Mouse (Mus musculus): Measurements from ENCODE around the gene Adam8. TPM values are rescaled to one million over a fixed set of nuclear protein-coding genes. Genes with fewer than 3 reads are reported as not detected.

Adam8 gene
- polyA plus RNA-seq, 1 experiment: 3.7 TPM

DNA sequence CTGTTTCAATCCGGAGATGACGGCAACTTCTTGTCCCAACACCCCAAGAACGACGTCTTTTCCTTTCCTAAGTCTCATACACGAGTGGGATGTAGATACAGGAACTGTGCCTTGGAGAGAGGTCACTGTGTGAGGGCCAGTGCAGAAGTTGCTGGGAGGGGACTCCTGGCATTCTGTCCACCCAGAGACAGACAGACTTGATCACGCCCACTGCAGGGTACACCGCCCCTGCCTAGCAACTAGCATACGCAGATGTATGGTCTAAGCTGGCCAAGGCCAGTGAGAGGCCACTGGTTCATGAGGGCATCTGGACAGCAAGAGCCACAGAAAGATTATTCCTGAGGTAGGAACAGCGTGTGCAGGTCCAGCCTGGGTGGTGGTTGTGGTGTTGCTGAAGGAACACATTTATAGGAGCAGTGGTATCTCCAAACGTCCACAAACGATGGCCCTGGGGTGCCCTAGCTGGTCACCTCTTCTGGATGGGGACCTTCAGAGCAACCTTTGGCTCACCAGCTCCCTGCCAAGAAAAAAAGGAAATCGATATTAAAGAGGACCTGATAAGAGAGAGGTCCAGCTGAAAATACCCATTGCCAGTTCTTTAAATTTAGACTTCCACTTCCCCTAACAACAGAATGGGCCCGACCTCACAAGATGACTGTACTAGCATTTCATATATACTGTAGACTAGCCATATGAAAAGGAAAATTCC is 13.2 kb downstream of the Adam8 start:
- no peak for TF ChIP-seq MYOG (IDR thresholded peaks at IDR 0.05; ENCODE audit: control insufficient read depth, extremely low read depth, insufficient read length)
- TF ChIP-seq USF1 (IDR thresholded peaks at IDR 0.05; ENCODE audit: low read depth): no peak
- no peak for TF ChIP-seq MYOD1 (IDR thresholded peaks at IDR 0.05; ENCODE audit: control insufficient read depth, insufficient read length, low read depth)
- TF ChIP-seq MAX (IDR thresholded peaks at IDR 0.05): no peak
- TF ChIP-seq CTCF (IDR thresholded peaks at IDR 0.05; ENCODE audit: control insufficient read depth, insufficient read depth, insufficient read length): no peak
- no peak for TF ChIP-seq CEBPB (IDR thresholded peaks at IDR 0.05; ENCODE audit: low read depth)
- TF ChIP-seq FOSL1 (IDR thresholded peaks at IDR 0.05; ENCODE audit: insufficient read depth, low read length, poor library complexity, severe bottlenecking): no peak
- H3ac ChIP-seq (ENCODE audit: control insufficient read depth, insufficient read length, low read depth): no peak overlapping the region
- H3K79me3 ChIP-seq (ENCODE audit: low read depth): no peaks in the 10 kb centered on the region
- H3K27me3 ChIP-seq (ENCODE audit: control insufficient read depth, insufficient read depth, insufficient read length): no peaks in the 10 kb centered on the region
- H3K79me2 ChIP-seq (ENCODE audit: control insufficient read depth, insufficient read depth): no peaks in the 10 kb centered on the region
- H3K4me3 ChIP-seq (ENCODE audit: insufficient read depth, poor library complexity, severe bottlenecking): no peak overlapping the region
- peaks cover 6% of the 10 kb centered on the region for H3K36me3 ChIP-seq (ENCODE audit: control insufficient read depth, insufficient read depth)

GRCm38 (mm10) chr7:139978278-139978892 is 14.0 kb downstream of the Adam8 start, which contains the start of gene 6430531B16Rik:
TSS of gene 6430531B16Rik (minus strand) at chr7:139978755.
- TF ChIP-seq MYOD1 (IDR thresholded peaks at IDR 0.05; ENCODE audit: control insufficient read depth, insufficient read length, low read depth): no peak
- TF ChIP-seq FOSL1 (IDR thresholded peaks at IDR 0.05; ENCODE audit: insufficient read depth, low read length, poor library complexity, severe bottlenecking): no peak
- TF ChIP-seq CTCF (IDR thresholded peaks at IDR 0.05; ENCODE audit: control insufficient read depth, insufficient read depth, insufficient read length): no peak
- no peak for TF ChIP-seq CEBPB (IDR thresholded peaks at IDR 0.05; ENCODE audit: low read depth)
- TF ChIP-seq MYOG (IDR thresholded peaks at IDR 0.05; ENCODE audit: control insufficient read depth, extremely low read depth, insufficient read length): no peak
- TF ChIP-seq MAX (IDR thresholded peaks at IDR 0.05): no peak
- no peak for TF ChIP-seq USF1 (IDR thresholded peaks at IDR 0.05; ENCODE audit: low read depth)

GRCm38 (mm10) chr7:139975471-139975870 is 16.9 kb downstream of the Adam8 start:
- no peaks in the 10 kb centered on the region for H3K79me3 ChIP-seq (ENCODE audit: low read depth)
- no peaks in the 10 kb centered on the region for H3K79me2 ChIP-seq (ENCODE audit: control insufficient read depth, insufficient read depth)
- no peak overlapping the region for H3K4me3 ChIP-seq (ENCODE audit: insufficient read depth, poor library complexity, severe bottlenecking)
- no peak overlapping the region for H3ac ChIP-seq (ENCODE audit: control insufficient read depth, insufficient read length, low read depth)
- no peaks in the 10 kb centered on the region for H3K27me3 ChIP-seq (ENCODE audit: control insufficient read depth, insufficient read depth, insufficient read length)
- TF ChIP-seq USF1 (IDR thresholded peaks at IDR 0.05; ENCODE audit: low read depth) (no peak), FOSL1 (IDR thresholded peaks at IDR 0.05; ENCODE audit: insufficient read depth, low read length, poor library complexity, severe bottlenecking) (no peak), MAX (IDR thresholded peaks at IDR 0.05) (no peak), MYOG (IDR thresholded peaks at IDR 0.05; ENCODE audit: control insufficient read depth, extremely low read depth, insufficient read length) (no peak), CTCF (IDR thresholded peaks at IDR 0.05; ENCODE audit: control insufficient read depth, insufficient read depth, insufficient read length) (no peak), CEBPB (IDR thresholded peaks at IDR 0.05; ENCODE audit: low read depth) (no peak), MYOD1 (IDR thresholded peaks at IDR 0.05; ENCODE audit: control insufficient read depth, insufficient read length, low read depth) (no peak)
- H3K36me3 ChIP-seq (ENCODE audit: control insufficient read depth, insufficient read depth): peaks cover 4% of the 10 kb centered on the region

More at GRCm38 (mm10) chr7:139978278-139978892, 14.0 kb downstream of the Adam8 start, which contains the start of gene 6430531B16Rik:
- H3ac ChIP-seq (ENCODE audit: control insufficient read depth, insufficient read length, low read depth): no peak within 1 kb of the TSS
- H3K79me2 ChIP-seq (ENCODE audit: control insufficient read depth, insufficient read depth): no peaks in the 10 kb centered on the region
- no peaks in the 10 kb centered on the region for H3K79me3 ChIP-seq (ENCODE audit: low read depth)
- H3K27me3 ChIP-seq (ENCODE audit: control insufficient read depth, insufficient read depth, insufficient read length): no peaks in the 10 kb centered on the region
- peaks cover 4% of the 10 kb centered on the region for H3K36me3 ChIP-seq (ENCODE audit: control insufficient read depth, insufficient read depth)
- H3K4me3 ChIP-seq (ENCODE audit: insufficient read depth, poor library complexity, severe bottlenecking): no peak within 1 kb of the TSS

DNA sequence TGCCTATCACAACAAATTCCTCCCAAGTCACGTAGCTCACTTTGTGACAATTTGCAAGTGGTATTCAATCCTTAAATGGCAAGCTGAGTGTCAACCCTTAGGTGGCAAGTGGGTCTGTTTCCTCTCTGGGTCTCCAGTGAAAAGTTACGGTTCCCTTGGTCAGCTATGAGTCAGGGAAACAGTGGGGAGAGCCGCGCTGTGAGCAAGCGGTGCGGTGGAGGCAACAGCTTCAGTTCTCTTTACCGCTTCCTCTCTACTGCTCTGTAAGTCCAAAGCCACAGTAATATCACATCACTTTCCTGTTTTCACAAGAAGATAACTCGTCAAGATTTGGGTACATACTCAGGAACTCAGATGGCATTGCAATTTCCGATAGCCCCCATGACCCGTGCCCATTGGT is 18.1 kb downstream of the Adam8 start:
- no peaks in the 10 kb centered on the region for H3K79me3 ChIP-seq (ENCODE audit: low read depth)
- no peaks in the 10 kb centered on the region for H3K79me2 ChIP-seq (ENCODE audit: control insufficient read depth, insufficient read depth)
- H3ac ChIP-seq (ENCODE audit: control insufficient read depth, insufficient read length, low read depth): no peak overlapping the region
- peaks cover 4% of the 10 kb centered on the region for H3K36me3 ChIP-seq (ENCODE audit: control insufficient read depth, insufficient read depth)
- TF ChIP-seq CEBPB (IDR thresholded peaks at IDR 0.05; ENCODE audit: low read depth) (no peak), USF1 (IDR thresholded peaks at IDR 0.05; ENCODE audit: low read depth) (no peak), MYOD1 (IDR thresholded peaks at IDR 0.05; ENCODE audit: control insufficient read depth, insufficient read length, low read depth) (no peak), FOSL1 (IDR thresholded peaks at IDR 0.05; ENCODE audit: insufficient read depth, low read length, poor library complexity, severe bottlenecking) (no peak), CTCF (IDR thresholded peaks at IDR 0.05; ENCODE audit: control insufficient read depth, insufficient read depth, insufficient read length) (no peak), MYOG (IDR thresholded peaks at IDR 0.05; ENCODE audit: control insufficient read depth, extremely low read depth, insufficient read length) (no peak), MAX (IDR thresholded peaks at IDR 0.05) (no peak)
- H3K27me3 ChIP-seq (ENCODE audit: control insufficient read depth, insufficient read depth, insufficient read length): no peaks in the 10 kb centered on the region
- H3K4me3 ChIP-seq (ENCODE audit: insufficient read depth, poor library complexity, severe bottlenecking): no peak overlapping the region

DNA sequence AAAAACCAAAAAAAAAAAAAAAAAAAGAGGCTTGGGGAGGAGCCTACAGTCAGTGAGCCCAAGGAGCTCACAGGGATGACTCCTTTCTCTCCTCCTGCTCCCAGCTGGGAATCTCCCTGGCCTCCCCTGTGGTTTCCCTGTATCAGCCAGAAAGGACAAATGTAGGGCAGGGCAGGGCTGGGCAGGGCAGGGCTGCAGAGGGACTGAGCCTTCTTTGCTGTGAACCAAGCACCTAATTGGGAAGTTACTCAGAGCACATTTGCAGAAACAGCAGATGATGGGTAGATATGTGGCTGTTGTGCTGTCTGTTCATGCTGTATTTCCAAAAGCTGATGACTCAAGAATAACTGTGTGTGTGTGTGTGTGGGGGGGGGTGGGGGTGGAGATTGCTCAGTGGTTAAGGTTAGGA is 19.4 kb downstream of the Adam8 start:
- Histone ChIP-seq H3K79me2 (ENCODE audit: control insufficient read depth, insufficient read depth) (no peaks in the 10 kb centered on the region), H3K27me3 (ENCODE audit: control insufficient read depth, insufficient read depth, insufficient read length) (no peaks in the 10 kb centered on the region), H3ac (ENCODE audit: control insufficient read depth, insufficient read length, low read depth) (no peak overlapping the region), H3K36me3 (ENCODE audit: control insufficient read depth, insufficient read depth) (no peaks in the 10 kb centered on the region), H3K79me3 (ENCODE audit: low read depth) (no peaks in the 10 kb centered on the region), H3K4me3 (ENCODE audit: insufficient read depth, poor library complexity, severe bottlenecking) (no peak overlapping the region)
- TF ChIP-seq CTCF (IDR thresholded peaks at IDR 0.05; ENCODE audit: control insufficient read depth, insufficient read depth, insufficient read length) (no peak), MYOG (IDR thresholded peaks at IDR 0.05; ENCODE audit: control insufficient read depth, extremely low read depth, insufficient read length) (no peak), FOSL1 (IDR thresholded peaks at IDR 0.05; ENCODE audit: insufficient read depth, low read length, poor library complexity, severe bottlenecking) (no peak), USF1 (IDR thresholded peaks at IDR 0.05; ENCODE audit: low read depth) (no peak), MAX (IDR thresholded peaks at IDR 0.05) (no peak), MYOD1 (IDR thresholded peaks at IDR 0.05; ENCODE audit: control insufficient read depth, insufficient read length, low read depth) (peak; percentile 45)
